In the genomic region with DNA sequence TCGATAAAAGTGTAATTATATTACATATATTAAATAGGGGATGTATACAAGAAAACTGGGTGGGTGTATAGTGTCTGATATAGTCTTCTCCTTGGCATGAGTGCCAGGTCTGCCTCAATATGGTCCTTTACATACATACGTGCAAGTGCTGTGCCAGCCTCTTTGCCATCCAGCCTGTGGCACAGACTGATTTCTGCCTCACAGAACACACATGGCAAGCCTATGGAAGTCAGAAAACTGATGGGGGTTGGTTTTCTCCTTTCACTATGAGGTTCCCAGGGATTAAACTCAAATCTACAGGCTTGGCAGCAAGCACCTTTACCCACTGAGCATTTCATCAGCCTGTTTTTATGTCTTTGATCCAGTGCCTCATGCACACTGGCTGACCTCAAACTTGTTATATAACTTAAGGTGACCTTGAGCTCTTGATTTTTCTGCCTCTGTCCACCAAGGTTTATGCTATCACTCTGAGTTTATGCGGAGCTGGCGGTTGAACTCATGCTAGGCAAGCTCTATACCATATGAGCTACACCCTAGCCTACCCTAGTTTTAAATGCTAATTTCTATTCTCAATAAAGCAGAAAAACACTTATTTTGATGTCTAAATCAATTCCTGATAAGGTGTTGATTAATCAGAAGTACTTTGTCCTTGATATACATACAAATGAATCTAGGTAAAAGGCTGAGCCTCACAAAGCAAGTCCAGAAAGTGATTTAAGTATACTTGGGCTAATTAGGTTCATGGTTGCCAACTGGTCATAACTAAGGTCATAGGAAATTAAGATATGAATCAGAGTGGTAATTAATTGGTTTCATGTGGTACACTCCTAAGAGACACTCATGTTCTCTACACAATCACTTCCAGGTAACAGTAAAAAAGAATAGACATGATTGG, we compare ENCODE assay signal across 8 mouse cellular contexts. TPM values are rescaled to one million over a fixed set of nuclear protein-coding genes. Genes with fewer than 3 reads are reported as not detected.
A peak's percentile ranks its signal among the peaks of the same experiment; 100 is the strongest.
DNase-seq lines count a peak whose midpoint lies in the region; ATAC-seq lines count a peak whose summit lies in the region.

No protein-coding gene starts in this region.

- no peaks in the 10 kb centered on the region for H3K36me3 ChIP-seq in kidney, embryonic 14.5 days (ENCODE audit: control insufficient read depth, insufficient read depth, low read length)
- H3K36me3 ChIP-seq in intestine, embryonic 15.5 days = no peaks in the 10 kb centered on the region
- no peaks in the 10 kb centered on the region for H3K36me3 ChIP-seq in midbrain, embryonic 15.5 days (replicated peaks)

- WGBS in kidney, embryonic 14.5 days = 67% methylated on average over 4 of the region's 4 CpGs
- 70% methylated on average over 4 of the region's 4 CpGs for WGBS in intestine, embryonic 15.5 days
- WGBS in midbrain, embryonic 15.5 days = 70% methylated on average over 4 of the region's 4 CpGs

- no peaks in the 10 kb centered on the region for H3K27me3 ChIP-seq in kidney, embryonic 14.5 days (ENCODE audit: control insufficient read depth, insufficient read depth, low read length)
- no peaks in the 10 kb centered on the region for H3K27me3 ChIP-seq in intestine, embryonic 15.5 days (replicated peaks)
- no peaks in the 10 kb centered on the region for H3K27me3 ChIP-seq in midbrain, embryonic 15.5 days (replicated peaks)

- H3K9me3 ChIP-seq in kidney, embryonic 14.5 days (ENCODE audit: control insufficient read depth, low read length) = peaks cover 3% of the 10 kb centered on the region; the same call in 1 of the 2 replicates
- no peaks in the 10 kb centered on the region for H3K9me3 ChIP-seq in intestine, embryonic 15.5 days
- peaks cover 11% of the 10 kb centered on the region; the same call in 1 of the 2 replicates for H3K9me3 ChIP-seq in midbrain, embryonic 15.5 days

- no peak overlapping the region for H3K4me2 ChIP-seq in kidney, embryonic 14.5 days (replicated peaks; ENCODE audit: low read depth, low read length)
- H3K4me2 ChIP-seq in intestine, embryonic 15.5 days (replicated peaks) = no peak overlapping the region
- H3K4me2 ChIP-seq in midbrain, embryonic 15.5 days = no peak overlapping the region

- H3K4me1 ChIP-seq in kidney, embryonic 14.5 days (ENCODE audit: control insufficient read depth, insufficient read depth, low read length) = no peaks in the 10 kb centered on the region
- H3K4me1 ChIP-seq in intestine, embryonic 15.5 days (replicated peaks) = no peaks in the 10 kb centered on the region
- no peaks in the 10 kb centered on the region for H3K4me1 ChIP-seq in midbrain, embryonic 15.5 days

- H3K9ac ChIP-seq in kidney, embryonic 14.5 days (ENCODE audit: low read depth, low read length) = no peak overlapping the region
- H3K9ac ChIP-seq in intestine, embryonic 15.5 days = no peak overlapping the region
- H3K9ac ChIP-seq in midbrain, embryonic 15.5 days = no peak overlapping the region

- H3K27ac ChIP-seq in kidney, embryonic 14.5 days (ENCODE audit: low read depth, low read length) = no peak overlapping the region
- H3K27ac ChIP-seq in intestine, embryonic 15.5 days = no peak overlapping the region
- no peak overlapping the region for H3K27ac ChIP-seq in midbrain, embryonic 15.5 days

- H3K4me3 ChIP-seq in kidney, embryonic 14.5 days (ENCODE audit: low read length) = no peak overlapping the region
- no peak overlapping the region for H3K4me3 ChIP-seq in intestine, embryonic 15.5 days (replicated peaks)
- H3K4me3 ChIP-seq in midbrain, embryonic 15.5 days = no peak overlapping the region

- no peak for DNase-seq in kidney, adult 9 months
- DNase-seq in right cerebral cortex, adult 2 months (ENCODE audit: low spot score in 2 of 2) = no peak
- DNase-seq in right cerebral cortex, postnatal 36 days (ENCODE audit: low spot score in 2 of 2) = no peak
- DNase-seq in ovary, postnatal 14 days (ENCODE audit: low spot score) = no peak

- ATAC-seq in kidney, embryonic 14.5 days (ENCODE audit: low FRiP score, low TSS enrichment) = peak; percentile 80
- 0 out of 2 replicates have a peak, but pooled peaks have one; percentile 43 for ATAC-seq in erythroblast, adult 5-6 weeks (replicated peaks; ENCODE audit: low FRiP score, poor library complexity, severe bottlenecking)
- peak; percentile 53 for ATAC-seq in intestine, embryonic 15.5 days
- ATAC-seq in midbrain, embryonic 15.5 days (replicated peaks) = peak; percentile 71; the same call in 1 of the 2 replicates

RNA-seq across cellular contexts. Expression of a gene that starts 26.7 kb away (rescaled TPM):
- 66.8 and 76.6 TPM in 2 replicates for polyA plus RNA-seq in kidney, embryonic 14.5 days (2014; fragmentation: Nextera tagmentation; extraction: Ambion mirVana)
- total RNA-seq in erythroblast, adult 5-6 weeks (2015; ENCODE audit: low replicate concordance) = 213 and 253 TPM in 2 replicates
- total RNA-seq in erythroblast, adult 5-6 weeks (2017; ENCODE audit: low replicate concordance) = 492 and 662 TPM in 2 replicates
- 87.1 and 87.6 TPM in 2 replicates for polyA plus RNA-seq in intestine, embryonic 15.5 days (2015; fragmentation: Nextera tagmentation; extraction: Ambion mirVana)
- 33.3 and 37.6 TPM in 2 replicates for polyA plus RNA-seq in midbrain, embryonic 15.5 days (2015; fragmentation: Nextera tagmentation; extraction: Ambion mirVana)
